Mouse (Mus musculus) gastrocnemius, adult 8-10 months (tissue): ENCODE measurements at regions not wholly inside any gene's neighbourhood (a gene's known extent, or its start where the extent isn't known, plus 50 kb on each side); places are given as distances from the start of the nearest gene placed in this dataset.

Experiments used
- DNase-seq, 2 experiments: peaks; one replicate each; pipeline ENCODE4 v3.0.0; 2022; ENCODE audit warnings: low spot score in 2 of 2

GRCm38 (mm10) chr7:70483536-70483935 lies 117.0 kb upstream of the Nr2f2 start:
- DNase-seq, result no peak

- no peak for DNase-seq
Measured at GRCm38 (mm10) chr7:70481880-70482279, 115.3 kb upstream of the Nr2f2 start.

- no peak for DNase-seq
Measured at GRCm38 (mm10) chr7:70472786-70473185, 106.3 kb upstream of the Nr2f2 start.

GRCm38 (mm10) chr7:70470557-70470956 lies 104.0 kb upstream of the Nr2f2 start:
- no peak for DNase-seq

GRCm38 (mm10) chr7:70462131-70462530 lies 95.6 kb upstream of the Nr2f2 start:
- no peak for DNase-seq

GRCm38 (mm10) chr7:70454525-70454924 lies 88.0 kb upstream of the Nr2f2 start:
- DNase-seq, result no peak

GRCm38 (mm10) chr7:70452816-70453215 lies 86.3 kb upstream of the Nr2f2 start:
- no peak for DNase-seq

GRCm38 (mm10) chr7:70438908-70439307 lies 72.4 kb upstream of the Nr2f2 start:
- no peak for DNase-seq

GRCm38 (mm10) chr7:70433838-70434237 lies 67.3 kb upstream of the Nr2f2 start:
- DNase-seq, result no peak

GRCm38 (mm10) chr7:70433358-70433757 lies 66.8 kb upstream of the Nr2f2 start:
- DNase-seq, result no peak

GRCm38 (mm10) chr7:70431712-70432111 lies 65.2 kb upstream of the Nr2f2 start:
- no peak for DNase-seq

- no peak for DNase-seq
Measured at GRCm38 (mm10) chr7:70429326-70429725, 62.8 kb upstream of the Nr2f2 start.

GRCm38 (mm10) chr7:70424231-70424620 lies 57.7 kb upstream of the Nr2f2 start:
- DNase-seq, result no peak

- DNase-seq, result no peak
Measured at GRCm38 (mm10) chr7:70423524-70424230, 57.1 kb upstream of the Nr2f2 start.

- DNase-seq, result no peak
Measured at GRCm38 (mm10) chr7:70416185-70416941, 49.8 kb upstream of the Nr2f2 start.
